Mouse (Mus musculus): Measurements from ENCODE around the gene Col12a1. TPM values are rescaled to one million over a fixed set of nuclear protein-coding genes. Genes with fewer than 3 reads are reported as not detected.

The Col12a1 gene
- polyA plus RNA-seq, 1 experiment from 2014 or later, result 7.3 TPM

- WGBS, result 86% methylated on average over 5 of the region's 5 CpGs
- DNase-seq (ENCODE audit: low spot score), result no peak
Measured at GRCm38 (mm10) chr9:79566838-79567237, 151.8 kb downstream of the Col12a1 start.

DNA sequence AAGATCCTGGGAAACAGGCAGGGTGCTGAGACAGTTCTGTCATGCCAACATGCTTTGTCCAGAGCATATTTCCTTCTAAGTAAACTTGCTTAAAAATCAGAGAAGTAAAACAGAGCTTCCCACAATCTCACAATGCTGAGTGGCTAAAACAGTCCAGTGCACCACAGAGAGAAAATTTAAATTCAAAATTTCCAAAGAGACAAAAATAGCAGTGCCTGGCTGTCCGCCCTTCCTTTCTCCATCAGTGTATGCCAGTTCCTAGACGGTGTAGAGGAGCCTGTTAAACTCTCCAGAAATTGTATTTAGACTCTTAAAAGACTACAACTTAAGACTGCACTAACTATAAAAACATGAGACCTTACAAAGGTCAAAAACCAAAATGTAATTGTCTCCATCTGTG lies 165.3 kb downstream of the Col12a1 start:
- Histone ChIP-seq H3K4me1 (no peaks in the 10 kb centered on the region), H3K4me3 (no peak overlapping the region), H3K27ac (replicated peaks) (no peak overlapping the region), H3K27me3 (replicated peaks; ENCODE audit: low read depth, poor library complexity, severe bottlenecking) (no peaks in the 10 kb centered on the region), H3K9me3 (no peaks in the 10 kb centered on the region), H3K36me3 (replicated peaks) (no peaks in the 10 kb centered on the region)
- WGBS, result 69% methylated on average over 2 of the region's 2 CpGs
- DNase-seq (ENCODE audit: low spot score), result no peak

More at GRCm38 (mm10) chr9:79566838-79567237, 151.8 kb downstream of the Col12a1 start:
- no peak overlapping the region for H3K27ac ChIP-seq (replicated peaks)
- no peaks in the 10 kb centered on the region for H3K27me3 ChIP-seq (replicated peaks; ENCODE audit: low read depth, poor library complexity, severe bottlenecking)
- H3K4me3 ChIP-seq, result no peak overlapping the region
- H3K4me1 ChIP-seq, result no peaks in the 10 kb centered on the region; the same call in 1 of the 2 replicates
- no peaks in the 10 kb centered on the region for H3K9me3 ChIP-seq
- H3K36me3 ChIP-seq (replicated peaks), result no peaks in the 10 kb centered on the region

Other genes with a start within 250 kb of the Col12a1 start
- gene Cox7a2, start 41.0 kb upstream of the Col12a1 start, polyA plus RNA-seq (2016; fragmentation: Nextera tagmentation; extraction: Ambion mirVana), result 648 and 655 TPM in 2 replicates
- 49.6 and 53.2 TPM in 2 replicates for gene Tmem30a, start 74.7 kb upstream of the Col12a1 start, polyA plus RNA-seq (2016; fragmentation: Nextera tagmentation; extraction: Ambion mirVana)

All from embryonic facial prominence, embryonic 10.5 days (tissue).